Mouse (Mus musculus): ENCODE measurements at regions not wholly inside any gene's neighbourhood (a gene's known extent, or its start where the extent isn't known, plus 50 kb on each side); places are given as distances from the start of the nearest gene placed in this dataset.
"Not testable (repeated sequence)": the region's sequence is repeated elsewhere in the genome, so short reads cannot be mapped to it uniquely, and the experiment has no call there.

- not testable (repeated sequence) for TF ChIP-seq CTCF (IDR thresholded peaks at IDR 0.05; ENCODE audit: borderline replicate concordance, control insufficient read depth, extremely low read depth, insufficient read depth, low read length, poor library complexity); POLR2A (IDR thresholded peaks at IDR 0.05; ENCODE audit: control insufficient read depth, extremely low read depth, insufficient read depth, low read length, poor library complexity)
Observed at GRCm38 (mm10) chr8:20259662-20260061, 103.3 kb downstream of the Gm15319 start.

All from thymus, adult 2 months (tissue).